Mouse (Mus musculus): ENCODE measurements around the gene Lin28a.

DNA sequence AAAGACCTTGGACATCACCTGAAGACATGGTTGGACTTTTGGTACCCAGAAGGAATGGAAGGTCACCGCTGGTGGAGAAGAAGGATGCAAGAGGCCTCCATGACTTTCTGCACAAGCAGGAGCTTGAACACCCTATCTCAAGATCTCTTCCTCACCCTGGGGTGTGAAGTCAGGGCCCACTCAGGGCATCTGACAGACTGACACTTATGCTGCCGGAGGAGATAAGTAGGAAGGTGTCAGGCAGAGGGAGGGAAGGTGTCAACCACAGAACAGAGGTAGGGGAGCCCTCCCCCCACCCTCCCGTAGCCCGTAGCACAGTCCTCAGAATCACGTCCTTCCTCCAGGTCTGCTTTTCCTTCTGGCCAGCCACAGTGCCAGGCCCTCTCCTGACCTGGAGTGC is 29.0 kb upstream of the Lin28a start:
- TF ChIP-seq POLR2A (IDR thresholded peaks at IDR 0.05; ENCODE audit: insufficient read depth, low read depth, low read length) (no peak), CTCF (IDR thresholded peaks at IDR 0.05) (no peak), EP300 (IDR thresholded peaks at IDR 0.05; ENCODE audit: insufficient read depth, low read depth, low read length) (no peak)
